Mouse (Mus musculus): Measurements from ENCODE around the gene Olfr1395.

The Olfr1395 gene

DNA sequence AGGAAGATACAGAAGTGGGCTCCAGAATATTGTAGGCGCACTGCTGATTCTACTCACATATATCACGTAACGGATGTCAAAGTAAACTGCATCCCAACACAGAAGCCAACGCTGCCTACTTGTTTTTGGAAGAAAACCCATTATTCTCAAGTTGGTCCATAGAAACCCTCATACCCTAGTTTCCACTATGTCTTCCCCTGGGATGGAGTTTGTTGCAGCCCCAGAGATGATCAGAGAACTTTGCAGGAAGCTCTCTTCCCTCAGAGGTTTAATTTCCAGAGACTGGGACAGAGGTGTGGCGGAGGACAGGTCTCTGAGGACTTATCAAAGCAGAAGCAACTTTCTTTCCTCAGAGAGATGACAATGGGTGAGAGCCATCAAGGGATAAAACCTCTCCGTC, at the start of gene Olfr1395:
Gene Olfr1395, plus strand, starts transcription at position 301 of the 400 bp plus-strand sequence.
- no peak for DNase-seq

- peak; percentile 38 for DNase-seq
Observed at GRCm38 (mm10) chr11:49092786-49093185, 49.3 kb upstream of the Olfr1395 start.

- peak; percentile 63 for DNase-seq
Observed at GRCm38 (mm10) chr11:49093861-49094660, 48.0 kb upstream of the Olfr1395 start.

DNA sequence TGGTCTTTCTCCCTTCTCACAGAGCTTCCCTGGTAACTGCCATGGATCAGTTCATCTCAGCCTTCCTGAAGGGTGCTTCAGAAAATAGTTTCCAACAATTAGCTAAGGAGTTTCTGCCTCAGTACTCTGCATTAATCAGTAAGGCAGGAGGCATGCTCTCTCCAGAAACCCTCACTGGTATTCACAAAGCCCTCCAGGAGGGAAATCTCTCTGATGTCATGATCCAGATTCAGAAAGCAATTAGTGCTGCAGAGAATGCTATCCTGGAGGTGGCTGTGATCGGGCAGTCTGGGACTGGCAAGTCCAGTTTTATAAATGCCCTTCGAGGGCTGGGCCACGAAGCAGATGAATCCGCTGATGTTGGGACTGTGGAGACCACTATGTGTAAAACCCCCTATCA, 46.7 kb upstream of the Olfr1395 start:
- DNase-seq = no peak

- no peak for DNase-seq
Observed at GRCm38 (mm10) chr11:49100409-49100808, 41.7 kb upstream of the Olfr1395 start.

GRCm38 (mm10) chr11:49101500-49101899, 40.6 kb upstream of the Olfr1395 start:
- peak; percentile 64 for DNase-seq

DNA sequence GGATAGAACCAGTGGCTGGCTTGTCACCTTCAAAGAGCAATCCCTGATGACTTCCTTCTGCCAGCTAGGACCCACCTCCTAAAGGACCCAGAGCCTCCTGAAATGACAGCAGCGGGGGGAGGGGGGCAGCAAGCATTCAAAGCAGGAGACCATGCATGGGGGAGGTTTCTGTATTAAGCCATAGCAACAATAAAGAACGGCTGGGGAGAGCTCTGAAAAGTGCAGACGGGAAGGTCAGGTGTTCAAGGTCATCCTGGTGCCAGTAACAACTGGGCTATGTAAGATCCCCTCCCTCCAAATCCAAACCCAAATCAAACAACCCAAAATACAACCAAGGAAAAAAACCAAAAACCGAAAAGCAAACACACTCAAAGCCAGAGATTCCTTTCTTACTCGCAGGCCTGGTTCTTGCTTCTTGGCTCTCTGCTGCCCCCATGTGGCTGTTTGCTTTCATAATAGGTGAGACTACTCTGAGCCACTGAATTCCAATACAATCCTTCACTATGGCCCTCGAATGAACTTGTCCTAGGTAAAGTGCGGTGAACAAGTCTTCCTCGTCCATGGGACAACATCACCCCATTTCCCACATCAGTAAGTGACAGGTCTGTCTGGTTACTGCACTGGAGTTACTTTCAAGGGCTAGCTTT, 38.9 kb upstream of the Olfr1395 start:
- DNase-seq = peak; percentile 98

- DNase-seq = no peak
Observed at GRCm38 (mm10) chr11:49105752-49106151, 36.3 kb upstream of the Olfr1395 start.

GRCm38 (mm10) chr11:49107650-49108537, 34.2 kb upstream of the Olfr1395 start:
- DNase-seq = no peak

DNA sequence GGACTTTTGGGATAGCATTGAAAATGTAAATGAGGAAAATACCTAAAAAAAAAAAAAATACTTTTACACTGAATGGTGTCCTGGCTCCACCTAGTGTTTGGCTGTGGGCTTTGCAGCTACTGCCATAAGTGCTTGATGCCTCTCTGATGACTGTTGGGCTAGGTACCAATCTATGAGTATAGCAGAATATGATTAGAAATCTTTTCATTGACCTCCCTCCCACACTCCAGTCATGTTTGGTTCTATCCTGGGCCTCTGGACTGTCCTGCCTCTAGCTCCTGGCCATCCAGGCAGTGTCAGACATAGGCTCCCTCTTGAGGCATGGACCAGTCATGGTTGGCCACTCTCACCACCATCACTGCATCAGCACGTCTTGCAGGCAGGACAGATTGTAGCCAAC, 33.2 kb upstream of the Olfr1395 start:
- peak; percentile 76 for DNase-seq

GRCm38 (mm10) chr11:49111000-49111399, 31.1 kb upstream of the Olfr1395 start:
- no peak for DNase-seq

DNA sequence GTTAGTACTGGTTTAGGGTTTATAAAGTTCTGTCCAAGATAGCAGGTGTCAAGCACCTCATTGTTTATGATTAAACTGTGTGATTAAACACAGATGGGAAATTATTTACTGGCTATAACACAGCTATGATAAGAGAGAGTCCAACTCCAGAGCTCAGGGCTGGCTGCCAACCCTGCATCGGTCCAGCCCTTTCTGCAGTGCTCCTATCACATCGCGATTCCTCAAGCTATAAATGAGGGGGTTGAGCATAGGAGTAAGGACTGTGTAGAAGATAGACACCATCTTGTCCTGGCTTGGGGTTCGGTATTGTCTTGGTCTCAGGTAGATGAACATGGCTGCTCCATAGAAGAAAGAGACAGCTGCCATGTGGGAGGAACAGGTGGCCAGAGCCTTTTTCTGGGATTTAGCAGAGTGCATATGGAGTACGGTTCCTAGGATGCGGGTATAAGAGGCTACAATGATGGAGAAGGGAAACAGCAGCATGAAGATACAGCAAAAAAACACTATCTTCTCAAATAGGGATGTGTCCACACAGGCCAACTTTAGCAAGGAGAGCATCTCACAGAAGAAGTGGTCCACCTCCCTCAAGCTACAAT, 29.4 kb upstream of the Olfr1395 start:
- DNase-seq = no peak

GRCm38 (mm10) chr11:49114158-49114557, 27.9 kb upstream of the Olfr1395 start:
- DNase-seq = no peak

- DNase-seq = no peak
Observed at GRCm38 (mm10) chr11:49114774-49115173, 27.3 kb upstream of the Olfr1395 start, which contains the start of gene Olfr1396. Gene Olfr1396 (minus strand): TSS chr11:49114874.

DNA sequence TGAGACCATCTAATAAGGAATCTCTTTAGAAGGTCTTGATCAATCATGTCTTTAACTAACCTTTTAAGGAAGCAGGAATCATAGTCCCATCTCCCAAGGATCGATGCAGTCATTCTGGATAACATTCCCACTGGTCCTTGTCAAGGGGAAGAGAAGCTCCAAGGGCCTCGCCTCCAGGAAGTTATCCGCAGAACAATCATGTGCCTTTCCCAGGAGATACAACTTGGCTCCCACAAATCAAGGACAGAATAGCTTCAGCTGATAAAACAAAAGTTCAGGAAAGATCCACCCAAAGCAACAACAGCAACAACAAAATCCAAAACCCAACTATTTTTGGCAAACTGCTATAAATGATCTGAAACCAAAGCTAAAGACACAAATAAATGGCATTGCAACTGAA, 22.4 kb upstream of the Olfr1395 start:
- DNase-seq = no peak

GRCm38 (mm10) chr11:49124169-49124568, 17.9 kb upstream of the Olfr1395 start:
- no peak for DNase-seq

DNA sequence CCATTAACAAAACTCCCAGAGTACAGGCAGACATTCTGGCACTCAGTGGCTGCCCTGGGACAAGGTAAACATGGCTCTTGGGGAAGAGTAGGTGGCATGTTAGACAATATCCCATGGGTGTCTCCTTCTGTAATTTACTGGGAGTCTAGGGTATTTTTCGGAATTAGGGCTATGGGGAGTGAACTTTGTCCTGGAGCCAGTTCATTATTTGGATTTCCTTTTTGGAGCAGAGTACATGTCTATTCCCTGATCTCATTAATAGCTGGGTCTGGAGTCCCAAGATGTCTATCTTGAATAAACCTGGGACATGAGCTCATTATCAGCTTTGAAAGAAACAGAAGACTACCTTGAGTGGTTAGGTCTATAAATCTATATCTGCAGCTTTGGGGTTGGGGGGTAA, 12.0 kb downstream of the Olfr1395 start, which contains the start of gene Olfr1394:
Gene Olfr1394, plus strand, starts transcription at position 301 of the 400 bp plus-strand sequence.
- no peak for DNase-seq

DNA sequence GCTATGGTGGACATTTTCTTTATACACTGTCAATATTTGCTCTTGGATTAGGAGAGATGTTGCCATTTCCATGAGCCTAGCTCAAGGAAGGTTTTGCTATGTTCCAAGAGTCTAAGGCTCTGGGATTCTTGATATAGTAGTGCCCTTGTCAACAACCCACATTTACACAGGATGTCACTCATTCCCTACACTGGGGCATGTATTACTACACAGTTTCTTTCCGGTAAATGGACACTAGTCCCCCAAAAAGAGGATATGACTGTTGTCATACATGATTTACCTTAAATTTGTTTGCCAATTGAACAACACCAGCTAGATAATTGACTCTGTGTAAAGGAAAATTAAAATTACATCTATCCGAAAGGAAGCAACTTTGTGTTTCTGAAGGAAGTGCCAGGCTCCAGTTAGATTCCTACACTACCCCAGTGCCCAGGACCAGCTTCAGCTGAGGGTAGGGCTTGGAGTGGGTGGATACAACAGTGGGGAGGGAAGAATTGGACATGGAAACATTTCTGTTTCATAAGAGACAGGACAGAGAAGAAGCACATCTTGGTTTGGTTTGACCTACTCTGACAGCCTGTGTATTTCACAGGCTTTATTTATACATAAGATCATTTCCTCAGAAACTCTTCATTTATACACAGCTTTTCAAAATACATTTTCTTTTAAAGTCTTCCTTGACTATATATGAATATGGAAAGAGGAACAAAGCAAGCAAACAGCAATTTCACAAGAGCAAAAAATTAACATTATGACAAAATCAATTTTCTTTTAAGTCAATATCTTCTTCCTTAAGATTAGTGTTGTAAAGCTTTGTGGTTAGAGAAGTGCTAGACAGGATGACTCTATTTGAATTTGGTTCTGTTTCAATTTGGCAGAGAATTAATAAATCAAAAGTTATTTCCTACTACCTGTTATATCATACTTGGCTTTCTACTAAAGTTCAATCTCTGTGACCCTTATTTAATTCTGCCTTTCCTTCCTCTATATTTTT, 15.0 kb downstream of the Olfr1395 start:
- DNase-seq = no peak

- peak; percentile 42 for DNase-seq
Observed at GRCm38 (mm10) chr11:49168839-49169611, 27.0 kb downstream of the Olfr1395 start.

DNA sequence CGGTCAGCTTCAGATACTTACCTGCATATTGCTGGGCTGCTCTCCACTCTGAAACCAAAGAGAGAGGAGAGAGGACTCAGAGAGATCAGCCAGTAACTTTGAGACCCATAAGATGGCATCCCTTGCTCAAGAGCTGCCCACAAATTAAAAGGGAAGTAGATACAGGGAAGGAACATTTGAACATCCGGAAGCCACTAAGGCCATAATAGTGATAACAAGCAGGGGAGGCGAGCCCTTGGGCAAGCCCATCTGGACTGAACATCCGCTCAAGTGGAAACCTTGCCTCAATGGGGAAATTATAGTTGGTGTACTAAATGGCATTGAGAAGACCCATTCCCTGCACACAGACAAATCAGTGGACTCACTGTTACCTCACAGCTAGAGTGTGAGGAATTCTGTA, 28.5 kb downstream of the Olfr1395 start:
- no peak for DNase-seq

- peak; percentile 21 for DNase-seq
Observed at GRCm38 (mm10) chr11:49175345-49175744, 33.3 kb downstream of the Olfr1395 start.
